Mouse (Mus musculus): ENCODE measurements around the gene Acot4.
"Not testable (repeated sequence)": the region's sequence is repeated elsewhere in the genome, so short reads cannot be mapped to it uniquely, and the experiment has no call there.

The Acot4 gene

GRCm38 (mm10) chr12:84084581-84084980 is 46.4 kb downstream of the Acot4 start:
- DNase-seq = no peak

- not testable (repeated sequence) for DNase-seq
Measured at GRCm38 (mm10) chr12:84094666-84095065, 56.5 kb downstream of the Acot4 start.
